Mouse (Mus musculus) lung, postnatal 25 days (tissue): ENCODE measurements around the gene Mtmr12.
A peak's percentile ranks its signal among the peaks of the same experiment; 100 is the strongest.
"Not testable (repeated sequence)": the region's sequence is repeated elsewhere in the genome, so short reads cannot be mapped to it uniquely, and the experiment has no call there.

Source experiments
- DNase-seq: peaks from one replicate; pipeline ENCODE4 v3.0.0; 2022; ENCODE audit warnings: low spot score

The Mtmr12 gene

GRCm38 (mm10) chr15:12204319-12205159 is at the start of gene Mtmr12:
TSS of gene Mtmr12 (plus strand) at chr15:12205028.
- peak; percentile 100 for DNase-seq

DNA sequence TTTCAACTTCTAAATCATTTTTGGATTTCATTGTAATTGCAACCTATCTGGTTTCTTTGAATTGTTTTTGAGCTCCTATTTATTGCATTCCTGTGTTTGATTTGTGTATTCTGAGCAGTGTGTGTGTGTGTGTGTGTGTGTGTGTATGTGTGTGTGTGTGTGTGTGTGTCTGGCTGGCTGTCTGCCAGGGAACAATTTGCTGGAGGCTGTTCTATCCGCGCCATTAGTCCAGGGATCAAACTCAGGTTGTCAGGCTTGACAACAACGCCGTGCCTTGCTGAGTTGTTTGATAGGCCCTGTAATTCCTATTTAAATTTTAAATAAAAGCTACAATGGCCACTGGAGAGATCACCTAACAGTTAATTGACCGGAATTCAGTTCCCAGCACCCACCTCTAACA is 26.7 kb upstream of the Mtmr12 start:
- DNase-seq: no peak

DNA sequence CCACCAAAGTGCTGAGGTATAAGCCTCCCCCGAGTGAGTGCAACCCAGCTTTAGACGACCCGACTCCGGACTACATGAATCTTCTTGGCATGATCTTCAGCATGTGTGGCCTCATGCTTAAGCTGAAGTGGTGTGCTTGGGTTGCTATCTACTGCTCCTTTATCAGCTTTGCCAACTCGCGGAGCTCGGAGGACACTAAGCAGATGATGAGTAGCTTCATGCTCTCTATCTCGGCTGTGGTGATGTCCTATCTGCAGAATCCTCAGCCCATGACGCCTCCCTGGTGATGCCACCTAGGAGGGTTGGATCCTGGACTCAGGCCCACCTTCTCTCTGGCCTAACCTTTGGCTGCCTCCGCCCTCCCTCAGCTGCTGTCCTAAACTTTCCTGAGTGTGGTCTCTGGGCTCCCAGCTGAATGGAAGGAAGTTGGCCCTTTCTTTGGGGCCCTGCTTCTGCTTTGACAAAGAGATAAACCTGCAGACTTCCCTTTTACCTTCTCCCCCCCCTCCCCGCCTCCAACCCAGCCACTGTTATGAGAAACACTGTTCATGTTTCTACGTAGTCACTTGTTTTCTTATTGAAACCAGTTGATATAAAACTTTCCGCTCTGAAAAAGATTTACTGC is 23.5 kb upstream of the Mtmr12 start:
- DNase-seq: not testable (repeated sequence)

- DNase-seq: peak; percentile 37
These were observed 10.7 kb upstream of the Mtmr12 start for GRCm38 (mm10) chr15:12193880-12194816.

DNA sequence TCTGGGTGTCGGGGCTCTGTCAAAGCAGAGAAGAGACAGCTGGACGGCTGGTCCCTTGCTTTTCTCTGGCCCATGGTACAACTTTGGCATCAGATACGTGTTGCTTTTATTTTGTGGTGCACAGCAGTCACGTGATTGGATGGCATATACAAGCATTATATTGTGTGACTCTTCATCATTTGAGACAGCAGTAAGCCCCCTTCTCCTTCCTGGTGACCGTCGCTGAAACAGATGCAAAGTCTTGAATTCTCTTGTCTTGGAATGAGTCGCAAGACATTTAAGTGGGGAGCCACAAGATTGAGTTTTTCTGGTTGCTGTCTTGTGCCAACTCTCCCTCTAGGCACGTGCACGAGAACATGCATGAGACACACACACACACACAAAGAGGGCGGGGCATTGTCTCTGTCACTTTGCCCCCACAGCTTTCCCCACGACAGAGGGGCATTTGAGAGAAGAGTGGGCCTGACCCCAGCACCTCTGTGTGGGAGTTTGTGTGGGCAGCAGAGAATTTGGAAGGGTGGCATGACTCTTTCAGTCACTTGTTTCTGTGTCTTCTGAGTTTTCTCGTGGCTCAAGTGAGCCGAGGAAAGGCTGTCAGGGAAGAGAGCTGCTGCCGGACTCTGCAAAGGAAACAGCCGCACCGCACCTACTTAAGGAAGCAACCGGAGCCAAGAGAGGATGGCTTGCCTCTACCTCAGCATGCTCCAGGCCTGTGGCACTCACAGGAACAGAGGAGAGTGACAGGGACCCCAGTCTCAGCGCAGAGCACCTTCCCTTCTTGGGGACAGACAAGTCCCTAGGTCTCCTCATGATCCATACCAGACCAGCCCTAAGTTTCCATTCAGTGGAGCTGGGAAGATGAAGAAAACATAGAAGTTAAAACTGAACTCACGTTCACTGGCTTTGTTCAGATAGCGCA is 9.8 kb upstream of the Mtmr12 start:
- no peak for DNase-seq

DNA sequence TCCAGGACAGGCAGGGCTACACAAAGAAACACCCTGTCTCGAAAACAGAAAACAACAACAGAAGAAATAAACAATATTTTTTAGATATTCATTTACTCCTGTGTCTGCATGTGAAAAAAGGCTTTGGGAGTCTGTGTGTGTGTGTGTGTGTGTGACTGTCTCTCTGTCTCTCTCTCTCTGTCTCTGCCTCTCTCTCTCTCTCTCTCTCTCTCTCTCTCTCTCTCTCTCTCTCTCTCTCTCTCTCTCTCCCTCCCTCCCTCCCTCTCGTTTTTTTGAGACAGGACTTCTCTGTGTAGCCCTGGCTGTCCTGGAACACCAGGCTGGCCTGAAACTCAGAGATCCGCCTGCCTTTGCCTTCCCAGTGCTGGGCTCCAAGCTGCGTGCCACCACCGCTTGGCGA is 8.9 kb upstream of the Mtmr12 start:
- no peak for DNase-seq

GRCm38 (mm10) chr15:12196410-12197191 is 8.2 kb upstream of the Mtmr12 start:
- peak; percentile 79 for DNase-seq

DNA sequence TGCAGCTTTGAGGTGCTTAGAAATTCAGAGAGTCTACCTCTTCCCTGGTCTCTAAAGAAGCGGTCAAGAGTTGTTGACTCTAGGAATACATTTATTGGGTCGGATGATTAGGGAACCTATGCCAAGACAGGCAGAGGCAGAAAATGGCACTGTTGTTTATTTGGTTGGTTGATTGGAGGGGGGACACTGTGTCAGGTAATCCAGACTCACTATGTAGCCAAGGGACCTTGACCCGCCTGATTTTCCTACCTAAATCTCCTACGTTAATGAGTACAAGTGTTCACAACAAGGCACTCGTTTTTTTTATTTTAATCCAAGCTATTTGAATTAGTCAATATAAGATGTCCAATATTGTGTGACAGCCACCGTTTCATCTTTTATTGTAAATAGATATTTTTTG is 7.5 kb upstream of the Mtmr12 start:
- DNase-seq: no peak

DNA sequence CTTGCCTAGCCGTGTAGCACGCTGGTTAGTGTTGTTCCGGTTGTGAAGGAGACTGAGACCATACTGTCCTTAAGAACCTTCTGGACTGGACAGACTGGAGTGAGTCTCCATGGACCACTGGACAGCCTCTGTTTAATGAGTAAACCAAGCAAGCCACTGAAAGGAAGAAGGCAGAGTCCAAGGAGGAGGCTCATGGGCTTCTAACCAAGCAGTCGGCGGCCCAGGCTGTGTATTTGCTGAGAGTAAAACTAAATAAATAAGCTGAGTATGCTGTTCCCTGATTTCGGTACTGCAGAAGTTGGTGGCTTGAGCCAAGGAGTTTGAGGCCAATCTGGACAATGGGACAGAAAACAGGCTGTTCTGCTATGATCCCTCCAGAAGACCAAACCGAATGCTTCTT is 4.8 kb upstream of the Mtmr12 start:
- no peak for DNase-seq

GRCm38 (mm10) chr15:12201856-12202255 is 3.0 kb upstream of the Mtmr12 start:
- no peak for DNase-seq

GRCm38 (mm10) chr15:12202456-12202855 is 2.4 kb upstream of the Mtmr12 start:
- no peak for DNase-seq

GRCm38 (mm10) chr15:12203008-12203407 is 1.8 kb upstream of the Mtmr12 start:
- DNase-seq: not testable (repeated sequence)

- peak; percentile 28 for DNase-seq
These were observed 1.1 kb upstream of the Mtmr12 start for GRCm38 (mm10) chr15:12203512-12204318.

GRCm38 (mm10) chr15:12205160-12205901 is 503 bp downstream of the Mtmr12 start:
- no peak for DNase-seq

DNA sequence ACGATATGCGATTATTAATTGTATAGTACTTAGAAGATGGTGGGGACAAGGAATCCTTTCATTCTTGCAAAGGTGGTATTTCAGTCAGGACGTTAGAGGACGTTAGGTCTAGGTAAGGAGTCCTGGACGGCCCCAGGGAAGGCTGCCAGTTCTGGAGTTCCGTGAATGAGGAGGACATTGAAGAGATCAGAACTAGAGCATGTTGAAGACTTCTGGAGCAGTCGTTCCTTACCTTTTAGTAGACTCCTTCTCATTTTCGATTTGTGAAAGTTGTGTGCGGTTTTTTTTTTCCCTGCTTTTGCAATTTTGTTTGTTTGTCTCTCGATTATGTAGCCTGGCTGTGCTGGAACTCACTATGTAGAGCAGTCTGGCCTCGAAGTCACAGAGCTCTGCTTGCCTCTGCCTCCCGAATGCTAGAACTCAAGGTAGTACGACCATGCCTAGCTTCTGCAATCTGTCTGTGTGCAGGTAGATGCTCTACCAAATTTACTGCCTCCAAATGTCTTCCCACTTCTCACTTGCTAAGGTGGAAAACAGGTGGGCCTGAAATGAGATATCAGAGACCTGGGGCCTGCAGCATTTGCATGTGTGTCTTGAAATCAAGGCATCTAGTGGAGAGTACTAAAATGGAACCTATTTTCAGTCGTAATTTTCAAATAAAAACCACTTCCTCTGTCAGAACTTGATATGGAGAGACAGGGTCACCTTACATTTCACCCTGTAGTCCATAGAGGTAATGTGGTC is 1.2 kb downstream of the Mtmr12 start:
- peak; percentile 28 for DNase-seq

DNA sequence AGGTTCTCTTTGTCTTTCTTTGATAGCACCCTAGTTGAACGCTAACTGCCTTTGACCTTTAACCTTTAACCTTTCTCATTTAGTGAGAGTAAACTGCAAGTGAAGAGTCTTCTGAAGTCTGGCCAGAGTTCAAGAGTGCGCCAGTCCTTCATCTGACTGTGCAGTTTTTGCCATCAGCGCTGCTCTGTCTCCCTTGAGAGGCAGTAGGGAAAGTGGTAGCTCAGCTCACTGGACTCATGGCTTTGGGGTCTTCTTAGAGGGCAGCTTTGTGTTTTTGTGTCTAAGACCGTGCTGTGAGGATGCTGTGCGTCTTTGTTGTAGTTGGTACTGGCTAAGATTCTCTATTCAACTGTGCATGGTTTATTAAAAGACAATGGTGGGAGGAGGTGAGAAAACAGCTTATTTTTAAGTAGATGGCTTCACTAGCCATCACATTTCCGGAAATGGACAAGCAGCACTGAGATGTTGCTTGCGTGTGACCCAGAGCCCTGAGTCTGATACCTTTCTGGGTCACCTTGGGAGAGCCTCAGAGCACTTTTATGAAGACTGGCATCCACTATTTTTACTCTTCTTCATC is 1.9 kb downstream of the Mtmr12 start:
- DNase-seq: no peak

DNA sequence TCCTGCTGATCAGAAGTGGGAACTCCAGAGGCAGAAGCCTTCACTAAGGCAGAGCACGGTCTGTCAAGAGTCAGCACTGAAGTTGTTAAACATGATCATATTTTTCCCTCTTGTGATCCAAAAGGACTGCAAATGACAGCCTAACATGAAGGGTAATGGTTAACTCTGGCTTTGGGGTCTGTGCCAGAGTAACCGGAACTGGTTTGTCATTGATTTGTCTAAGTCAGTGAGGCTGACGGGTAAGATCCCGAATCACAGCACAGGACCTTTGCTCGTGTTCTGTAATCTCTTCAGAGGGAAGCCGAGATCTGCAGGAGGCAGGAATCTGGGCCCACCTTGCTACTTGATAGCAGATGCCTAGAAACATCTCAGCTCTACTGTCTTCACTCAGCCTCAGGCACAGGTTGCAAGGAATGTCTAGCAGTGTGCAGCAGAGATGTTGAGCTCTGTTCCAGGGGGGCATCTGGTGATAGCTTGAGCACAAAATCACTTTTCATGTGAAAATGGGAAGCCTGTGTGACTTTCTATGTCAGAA is 2.8 kb downstream of the Mtmr12 start:
- no peak for DNase-seq

- DNase-seq: no peak
These were observed 6.7 kb downstream of the Mtmr12 start for GRCm38 (mm10) chr15:12211577-12211976.
